Mouse (Mus musculus) urinary bladder, postnatal 10 days (tissue): ENCODE results near the gene Mllt11.

Experiments
- DNase-seq: peaks from one replicate; pipeline ENCODE4 v3.0.0; 2022; ENCODE audit warnings: low spot score

The Mllt11 gene

GRCm38 (mm10) chr3:95173256-95173949, 58.6 kb downstream of the Mllt11 start:
- no peak for DNase-seq

- no peak for DNase-seq
These were observed 59.3 kb downstream of the Mllt11 start for GRCm38 (mm10) chr3:95172526-95173255.

DNA sequence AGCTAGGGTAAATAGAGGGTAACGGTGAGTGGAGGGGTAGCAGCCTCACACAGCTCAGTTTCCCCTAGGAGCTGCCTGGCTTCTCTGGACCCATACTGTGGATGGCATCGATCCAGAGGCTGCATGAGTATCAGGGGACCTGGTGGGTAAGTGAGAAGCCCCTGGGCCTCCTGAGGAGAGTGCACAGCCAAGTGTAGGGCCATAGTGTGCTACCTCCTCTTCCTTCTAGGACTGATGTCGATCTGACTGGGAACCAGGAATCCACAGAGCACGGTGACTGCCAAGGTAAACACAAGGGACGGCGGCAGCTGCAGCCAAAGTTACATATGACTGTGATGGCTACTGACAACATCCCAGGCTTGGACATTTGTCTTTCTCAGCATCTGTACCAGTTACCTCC, 60.9 kb downstream of the Mllt11 start:
- DNase-seq, result no peak

GRCm38 (mm10) chr3:95169996-95170395, 62.0 kb downstream of the Mllt11 start:
- DNase-seq, result no peak
